Mouse (Mus musculus): Measurements from ENCODE around the gene Ccz1. TPM values are rescaled to one million over a fixed set of nuclear protein-coding genes. Genes with fewer than 3 reads are reported as not detected.

Gene Ccz1
- total and polyA plus RNA-seq, 2 experiments, result 7.3 to 42.0 TPM

GRCm38 (mm10) chr5:143943231-143944125 lies 71.2 kb downstream of the Ccz1 start:
- 87% methylated on average over 14 of the region's 14 CpGs for WGBS

GRCm38 (mm10) chr5:143941588-143941987 lies 73.1 kb downstream of the Ccz1 start:
- no peak overlapping the region for H3K9ac ChIP-seq (ENCODE audit: low read depth, low read length)
- no peak overlapping the region for H3K4me3 ChIP-seq (ENCODE audit: insufficient read depth, low read depth, low read length)
- H3K27ac ChIP-seq (replicated peaks; ENCODE audit: insufficient read depth, low read depth, low read length), result no peak overlapping the region
- H3K4me1 ChIP-seq (ENCODE audit: control insufficient read depth, insufficient read depth, low read length), result no peaks in the 10 kb centered on the region
- no peaks in the 10 kb centered on the region for H3K27me3 ChIP-seq (ENCODE audit: control insufficient read depth, insufficient read depth, low read length)
- TF ChIP-seq POLR2A (IDR thresholded peaks at IDR 0.05; ENCODE audit: extremely low read depth, insufficient read depth, low read length) (no peak), CTCF (IDR thresholded peaks at IDR 0.05; ENCODE audit: low read depth, low read length) (no peak)
- H3K79me2 ChIP-seq (ENCODE audit: control insufficient read depth, insufficient read depth, low read length), result no peaks in the 10 kb centered on the region
- no peaks in the 10 kb centered on the region for H3K36me3 ChIP-seq (ENCODE audit: control insufficient read depth, insufficient read depth, low read length)
- WGBS, result 25% methylated on average over 10 of the region's 10 CpGs
- DNase-seq (ENCODE audit: extremely low read depth, low read depth, low spot score), result no peak

More at GRCm38 (mm10) chr5:143943231-143944125, 71.2 kb downstream of the Ccz1 start:
- H3K4me3 ChIP-seq (ENCODE audit: insufficient read depth, low read depth, low read length), result no peak overlapping the region
- no peaks in the 10 kb centered on the region for H3K4me1 ChIP-seq (ENCODE audit: control insufficient read depth, insufficient read depth, low read length)
- no peak for DNase-seq (ENCODE audit: extremely low read depth, low read depth, low spot score)
- no peak overlapping the region for H3K9ac ChIP-seq (ENCODE audit: low read depth, low read length)
- TF ChIP-seq POLR2A (IDR thresholded peaks at IDR 0.05; ENCODE audit: extremely low read depth, insufficient read depth, low read length), result no peak
- TF ChIP-seq CTCF (IDR thresholded peaks at IDR 0.05; ENCODE audit: low read depth, low read length), result no peak
- H3K27ac ChIP-seq (replicated peaks; ENCODE audit: insufficient read depth, low read depth, low read length), result no peak overlapping the region
- H3K79me2 ChIP-seq (ENCODE audit: control insufficient read depth, insufficient read depth, low read length), result no peaks in the 10 kb centered on the region
- H3K27me3 ChIP-seq (ENCODE audit: control insufficient read depth, insufficient read depth, low read length), result no peaks in the 10 kb centered on the region
- H3K36me3 ChIP-seq (ENCODE audit: control insufficient read depth, insufficient read depth, low read length), result no peaks in the 10 kb centered on the region

Other genes starting within 250 kb of the Ccz1 start
- gene Eif2ak1, start 197.1 kb downstream of the Ccz1 start, total RNA-seq (2014; rRNA removed), result 11.1 and 13.2 TPM in 2 replicates
- gene Eif2ak1, start 197.1 kb downstream of the Ccz1 start, polyA plus RNA-seq (2012; rRNA removed), result 13.1 and 14.0 TPM in 2 replicates
- not detected in 2 replicates for gene Ankrd61, start 117.2 kb downstream of the Ccz1 start, total RNA-seq (2014; rRNA removed)
- gene Ankrd61, start 117.2 kb downstream of the Ccz1 start, polyA plus RNA-seq (2012; rRNA removed), result 0.06 TPM in 1 of 2 replicates, not detected in the other
- 10.3 and 12.2 TPM in 2 replicates for gene Aimp2, start 105.0 kb downstream of the Ccz1 start, total RNA-seq (2014; rRNA removed)
- 20.0 and 25.3 TPM in 2 replicates for gene Aimp2, start 105.0 kb downstream of the Ccz1 start, polyA plus RNA-seq (2012; rRNA removed)
- gene Pms2, start 104.9 kb downstream of the Ccz1 start, total RNA-seq (2014; rRNA removed), result 2.1 and 2.5 TPM in 2 replicates
- 0.46 and 0.88 TPM in 2 replicates for gene Pms2, start 104.9 kb downstream of the Ccz1 start, polyA plus RNA-seq (2012; rRNA removed)
- not detected in 2 replicates for gene Gm42421, start 86.7 kb downstream of the Ccz1 start, total RNA-seq (2014; rRNA removed)
- not detected in 2 replicates for gene Gm42421, start 86.7 kb downstream of the Ccz1 start, polyA plus RNA-seq (2012; rRNA removed)
- 0.13 TPM in 1 of 2 replicates, not detected in the other for gene Rsph10b, start 81.8 kb downstream of the Ccz1 start, total RNA-seq (2014; rRNA removed)
- gene Rsph10b, start 81.8 kb downstream of the Ccz1 start, polyA plus RNA-seq (2012; rRNA removed), result 0.14 TPM in 1 of 2 replicates, not detected in the other
- not detected in 2 replicates for gene Ocm, start 11.8 kb upstream of the Ccz1 start, total RNA-seq (2014; rRNA removed)
- gene Ocm, start 11.8 kb upstream of the Ccz1 start, polyA plus RNA-seq (2012; rRNA removed), result not detected in 2 replicates
- gene Lmtk2, start 85.6 kb upstream of the Ccz1 start, total RNA-seq (2014; rRNA removed), result 4.0 and 6.1 TPM in 2 replicates
- gene Lmtk2, start 85.6 kb upstream of the Ccz1 start, polyA plus RNA-seq (2012; rRNA removed), result 4.6 and 4.7 TPM in 2 replicates
- gene Bhlha15, start 175.4 kb upstream of the Ccz1 start, total RNA-seq (2014; rRNA removed), result 0.13 and 0.18 TPM in 2 replicates
- 0.04 and 0.70 TPM in 2 replicates for gene Bhlha15, start 175.4 kb upstream of the Ccz1 start, polyA plus RNA-seq (2012; rRNA removed)
- gene Tecpr1, start 208.7 kb upstream of the Ccz1 start, total RNA-seq (2014; rRNA removed), result 5.9 and 6.6 TPM in 2 replicates
- gene Tecpr1, start 208.7 kb upstream of the Ccz1 start, polyA plus RNA-seq (2012; rRNA removed), result 9.3 and 13.0 TPM in 2 replicates
- 24.9 and 29.5 TPM in 2 replicates for gene Bri3, start 229.6 kb upstream of the Ccz1 start, total RNA-seq (2014; rRNA removed)
- 74.6 and 85.7 TPM in 2 replicates for gene Bri3, start 229.6 kb upstream of the Ccz1 start, polyA plus RNA-seq (2012; rRNA removed)

Data from liver, adult 2 months (tissue).